In the genomic region with DNA sequence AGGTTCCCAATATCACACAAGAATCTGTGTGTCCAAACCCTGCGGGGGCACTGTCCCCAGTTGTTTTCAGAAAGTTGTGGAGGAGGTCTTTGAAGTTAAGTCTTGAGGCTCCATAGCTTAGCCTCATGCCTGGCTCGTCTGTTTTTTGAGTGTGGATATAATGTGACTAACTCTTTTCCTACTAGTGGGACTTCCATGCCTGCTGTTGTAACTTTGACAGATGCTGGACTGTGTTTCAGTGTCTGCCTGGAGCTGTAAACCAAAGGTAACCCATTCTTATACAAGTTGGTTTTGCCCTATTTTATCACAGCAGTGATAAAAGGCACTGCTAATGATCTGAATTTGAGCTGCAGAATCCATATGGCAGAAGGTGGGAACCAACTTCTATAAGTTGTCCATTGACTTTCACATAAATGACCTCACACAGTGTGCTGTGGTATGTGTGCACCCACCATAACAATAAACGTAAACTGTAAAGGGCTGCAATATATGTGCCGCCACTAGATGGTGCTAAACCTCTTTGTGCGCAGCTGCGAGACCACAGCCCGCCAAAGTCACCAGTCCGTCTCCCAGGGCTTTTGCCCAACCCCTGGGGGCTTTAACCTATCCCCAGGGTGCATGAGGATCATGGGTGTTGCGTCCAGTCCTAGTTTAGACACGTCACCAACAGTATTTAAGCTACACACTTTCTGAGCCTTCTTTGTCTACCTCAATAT, we compare ENCODE assay signal across 7 mouse cellular contexts. TPM values are rescaled to one million over a fixed set of nuclear protein-coding genes. Genes with fewer than 3 reads are reported as not detected.
A peak's percentile ranks its signal among the peaks of the same experiment; 100 is the strongest.
DNase-seq lines count a peak whose midpoint lies in the region; ATAC-seq lines count a peak whose summit lies in the region.
"Not testable (repeated sequence)": the region's sequence is repeated elsewhere in the genome, so short reads cannot be mapped to it uniquely, and the experiment has no call there.

A gene (plus strand): TSS at position 703 of the 716 bp plus-strand sequence.

- H3K4me2 ChIP-seq in embryonic facial prominence, embryonic 13.5 days: peak within 1 kb of the TSS; percentile 56

- intact Hi-C loops in left cerebral cortex, postnatal 36 days (cut with DNase I): not testable (repeated sequence)

- H3K4me1 ChIP-seq in embryonic facial prominence, embryonic 13.5 days: not testable (repeated sequence)

- peak; percentile 56; the same call in 1 of the 2 replicates for ATAC-seq in embryonic facial prominence, embryonic 13.5 days (ENCODE audit: insufficient number of reproducible peaks, insufficient read depth, low FRiP score, low TSS enrichment, low read depth)

- not testable (repeated sequence) for H3K27me3 ChIP-seq in embryonic facial prominence, embryonic 13.5 days

- not testable (repeated sequence) for H3K36me3 ChIP-seq in embryonic facial prominence, embryonic 13.5 days

- H3K9ac ChIP-seq in embryonic facial prominence, embryonic 13.5 days: peak within 1 kb of the TSS; percentile 74

- not testable (repeated sequence) for H3K9me3 ChIP-seq in embryonic facial prominence, embryonic 13.5 days

- peak within 1 kb of the TSS; percentile 50 for H3K4me3 ChIP-seq in embryonic facial prominence, embryonic 13.5 days

- DNase-seq in adrenal gland, postnatal 14 days: peak; percentile 62
- DNase-seq in heart, adult 11 months: peak; percentile 92
- peak; percentile 61 for DNase-seq in kidney, adult 18-20 months
- peak; percentile 6 to 35 for DNase-seq in left cerebral cortex, postnatal 36 days (ENCODE audit: low spot score in 2 of 2)
- peak; percentile 49 for DNase-seq in mesoderm, embryonic 11.5 days (ENCODE audit: low read depth, low spot score)
- DNase-seq in right cerebral cortex, postnatal 36 days (ENCODE audit: low spot score in 2 of 2): peak; percentile 3 to 13

- 8% methylated on average over 10 of the region's 10 CpGs for WGBS in embryonic facial prominence, embryonic 13.5 days

- peak within 1 kb of the TSS; percentile 84 for H3K27ac ChIP-seq in embryonic facial prominence, embryonic 13.5 days

RNA-seq across cellular contexts. Expression of the gene that starts here (rescaled TPM):
- 2.7 and 2.9 TPM in 2 replicates for total RNA-seq in adrenal gland, postnatal 14 days (2021)
- polyA plus RNA-seq in embryonic facial prominence, embryonic 13.5 days (2015; fragmentation: Nextera tagmentation; extraction: Ambion mirVana): 7.3 and 7.4 TPM in 2 replicates
- not detected for total RNA-seq in left cerebral cortex, postnatal 36 days (2021)

Comparison
In these comparisons a context has a peak if more than half of its experiments do, and no peak if none do; other contexts are left out.
1. Peak in every context shown above with its lines: DNase-seq, ATAC-seq, H3K4me3 ChIP-seq and H3K27ac ChIP-seq.
2. Peak in DNase-seq in left cerebral cortex, postnatal 36 days; RNA of the gene not detected or under 1 TPM.
3. DNase-seq: peak in every context shown above with its lines; median percentile 92 in heart, adult 11 months; 62 in adrenal gland, postnatal 14 days; 61 in kidney, adult 18-20 months; 49 in mesoderm, embryonic 11.5 days; 20 in left cerebral cortex, postnatal 36 days; 8 in right cerebral cortex, postnatal 36 days.